Mouse (Mus musculus): Measurements from ENCODE around the gene 4932438H23Rik.

4932438H23Rik gene

GRCm38 (mm10) chr16:91100484-91100883, 5.6 kb upstream of the 4932438H23Rik start:
- DNase-seq (ENCODE audit: inconsistent age in 2 of 2, low spot score in 1 of 2), result no peak

GRCm38 (mm10) chr16:91099444-91100065, 4.6 kb upstream of the 4932438H23Rik start:
- DNase-seq (ENCODE audit: inconsistent age in 2 of 2, low spot score in 1 of 2), result no peak

GRCm38 (mm10) chr16:91097858-91098257, 2.9 kb upstream of the 4932438H23Rik start:
- DNase-seq (ENCODE audit: inconsistent age in 2 of 2, low spot score in 1 of 2), result no peak

GRCm38 (mm10) chr16:91096984-91097506, 2.1 kb upstream of the 4932438H23Rik start:
- DNase-seq (ENCODE audit: inconsistent age in 2 of 2, low spot score in 1 of 2), result no peak

GRCm38 (mm10) chr16:91096016-91096415, 1.1 kb upstream of the 4932438H23Rik start:
- no peak for DNase-seq (ENCODE audit: inconsistent age in 2 of 2, low spot score in 1 of 2)

GRCm38 (mm10) chr16:91086642-91087306, 8.1 kb downstream of the 4932438H23Rik start:
- DNase-seq (ENCODE audit: inconsistent age in 2 of 2, low spot score in 1 of 2), result no peak

- no peak for DNase-seq (ENCODE audit: inconsistent age in 2 of 2, low spot score in 1 of 2)
Measured at GRCm38 (mm10) chr16:91085239-91085825, 9.6 kb downstream of the 4932438H23Rik start.

GRCm38 (mm10) chr16:91084307-91085238, 10.3 kb downstream of the 4932438H23Rik start:
- DNase-seq (ENCODE audit: inconsistent age in 2 of 2, low spot score in 1 of 2), result peak in 1 of 2 experiments; percentile 67

GRCm38 (mm10) chr16:91083002-91083646, 11.8 kb downstream of the 4932438H23Rik start:
- no peak for DNase-seq (ENCODE audit: inconsistent age in 2 of 2, low spot score in 1 of 2)

- DNase-seq (ENCODE audit: inconsistent age in 2 of 2, low spot score in 1 of 2), result peak; percentile 56 to 90
Measured at GRCm38 (mm10) chr16:91081508-91081907, 13.4 kb downstream of the 4932438H23Rik start.

GRCm38 (mm10) chr16:91076180-91076579, 18.7 kb downstream of the 4932438H23Rik start:
- peak in 1 of 2 experiments; percentile 77 for DNase-seq (ENCODE audit: inconsistent age in 2 of 2, low spot score in 1 of 2)

GRCm38 (mm10) chr16:91075423-91075822, 19.5 kb downstream of the 4932438H23Rik start:
- DNase-seq (ENCODE audit: inconsistent age in 2 of 2, low spot score in 1 of 2), result peak; percentile 67 to 85

GRCm38 (mm10) chr16:91073163-91073892, 21.6 kb downstream of the 4932438H23Rik start:
- peak; percentile 87 to 96 for DNase-seq (ENCODE audit: inconsistent age in 2 of 2, low spot score in 1 of 2)

GRCm38 (mm10) chr16:91072256-91072655, 22.7 kb downstream of the 4932438H23Rik start:
- DNase-seq (ENCODE audit: inconsistent age in 2 of 2, low spot score in 1 of 2), result no peak

- DNase-seq (ENCODE audit: inconsistent age in 2 of 2, low spot score in 1 of 2), result no peak
Measured at GRCm38 (mm10) chr16:91068969-91069368, 26.0 kb downstream of the 4932438H23Rik start.

- DNase-seq (ENCODE audit: inconsistent age in 2 of 2, low spot score in 1 of 2), result no peak
Measured at GRCm38 (mm10) chr16:91067122-91067521, 27.8 kb downstream of the 4932438H23Rik start.

- no peak for DNase-seq (ENCODE audit: inconsistent age in 2 of 2, low spot score in 1 of 2)
Measured at GRCm38 (mm10) chr16:91064583-91065365, 30.1 kb downstream of the 4932438H23Rik start.

GRCm38 (mm10) chr16:91063786-91064185, 31.1 kb downstream of the 4932438H23Rik start:
- no peak for DNase-seq (ENCODE audit: inconsistent age in 2 of 2, low spot score in 1 of 2)
